8 mouse cellular contexts compared by ENCODE assay signal in genomic region chr16:92103572-92104331, GRCm38 (mm10). TPM values are rescaled to one million over a fixed set of nuclear protein-coding genes. Genes with fewer than 3 reads are reported as not detected.
DNase-seq lines count a peak whose midpoint lies in the region; ATAC-seq and TF ChIP-seq lines count a peak whose summit lies in the region.

No protein-coding gene starts in this region.

- H3K36me3 ChIP-seq in forebrain, embryonic 10.5 days (replicated peaks) = peaks cover 38% of the 10 kb centered on the region
- H3K36me3 ChIP-seq in forebrain, postnatal 0 days (ENCODE audit: insufficient read depth) = peaks cover 5% of the 10 kb centered on the region; the same call in 1 of the 2 replicates
- peaks cover 37% of the 10 kb centered on the region for H3K36me3 ChIP-seq in hindbrain, embryonic 10.5 days

- no peaks in the 10 kb centered on the region for H3K9me3 ChIP-seq in forebrain, embryonic 10.5 days
- H3K9me3 ChIP-seq in forebrain, postnatal 0 days (ENCODE audit: low read length) = no peaks in the 10 kb centered on the region
- no peaks in the 10 kb centered on the region for H3K9me3 ChIP-seq in hindbrain, embryonic 10.5 days

- no peaks in the 10 kb centered on the region for H3K27me3 ChIP-seq in forebrain, embryonic 10.5 days (ENCODE audit: poor library complexity, severe bottlenecking)
- H3K27me3 ChIP-seq in forebrain, postnatal 0 days (ENCODE audit: insufficient read depth, low read length) = no peaks in the 10 kb centered on the region
- no peaks in the 10 kb centered on the region for H3K27me3 ChIP-seq in hindbrain, embryonic 10.5 days (ENCODE audit: insufficient read depth, poor library complexity, severe bottlenecking)

- 34% methylated on average over 9 of the region's 9 CpGs for WGBS in forebrain, embryonic 10.5 days
- 37% methylated on average over 9 of the region's 9 CpGs for WGBS in forebrain, postnatal 0 days
- 23% methylated on average over 9 of the region's 9 CpGs for WGBS in hindbrain, embryonic 10.5 days

- H3K9ac ChIP-seq in forebrain, postnatal 0 days = no peak overlapping the region

- peak; percentile 21 for DNase-seq in forebrain, embryonic 10.5 days (ENCODE audit: extremely low spot score, low spot score)
- no peak for DNase-seq in forebrain, postnatal 0 days
- peak; percentile 64 for DNase-seq in adrenal gland, adult 8-10 months
- DNase-seq in hindbrain, embryonic 10.5 days (ENCODE audit: low spot score) = peak; percentile 47
- peak; percentile 10 for DNase-seq in lung, postnatal 25 days (ENCODE audit: low spot score)
- DNase-seq in cerebellum, adult 8-10 months = no peak
- DNase-seq in left cerebral cortex, adult 11 months (ENCODE audit: low spot score) = no peak
- DNase-seq in ovary, postnatal 14 days (ENCODE audit: low spot score) = no peak

- H3K27ac ChIP-seq in forebrain, embryonic 10.5 days = peak overlapping the region; percentile 72; the same call in 1 of the 2 replicates
- H3K27ac ChIP-seq in forebrain, postnatal 0 days (ENCODE audit: low read depth, low read length) = no peak overlapping the region
- H3K27ac ChIP-seq in hindbrain, embryonic 10.5 days = peak overlapping the region; percentile 78

- TF ChIP-seq CTCF in forebrain, postnatal 0 days (IDR thresholded peaks at IDR 0.05; ENCODE audit: low read depth) = no peak

- H3K4me2 ChIP-seq in forebrain, postnatal 0 days (ENCODE audit: low read depth) = no peak overlapping the region

- H3K4me3 ChIP-seq in forebrain, embryonic 10.5 days = no peak overlapping the region
- H3K4me3 ChIP-seq in forebrain, postnatal 0 days (ENCODE audit: low read depth, low read length) = no peak overlapping the region
- no peak overlapping the region for H3K4me3 ChIP-seq in hindbrain, embryonic 10.5 days

- peaks cover 32% of the 10 kb centered on the region for H3K4me1 ChIP-seq in forebrain, embryonic 10.5 days
- peaks cover 11% of the 10 kb centered on the region; the same call in 1 of the 2 replicates for H3K4me1 ChIP-seq in forebrain, postnatal 0 days (ENCODE audit: insufficient read depth)
- H3K4me1 ChIP-seq in hindbrain, embryonic 10.5 days (replicated peaks) = peaks cover 56% of the 10 kb centered on the region

- ATAC-seq in forebrain, postnatal 0 days = no peak

RNA-seq across cellular contexts. Expression of gene Slc5a3, which starts 45.6 kb away (rescaled TPM):
- 10.8 and 12.0 TPM in 2 replicates for polyA plus RNA-seq in forebrain, embryonic 10.5 days (2016; fragmentation: Nextera tagmentation; extraction: Ambion mirVana)
- 17.3 and 25.4 TPM in 2 replicates for total RNA-seq in forebrain, postnatal 0 days (2014; rRNA removed)
- polyA plus RNA-seq in forebrain, postnatal 0 days (2015; fragmentation: Nextera tagmentation; extraction: Ambion mirVana) = 3.8 and 8.1 TPM in 2 replicates
- total RNA-seq in adrenal gland, adult 8-10 months (2022) = 10 to 100 TPM; 28.5 to 51.7 (median 35.6) TPM
- polyA plus RNA-seq in hindbrain, embryonic 10.5 days (2016; fragmentation: Nextera tagmentation; extraction: Ambion mirVana) = 9.8 and 11.3 TPM in 2 replicates

RNA-seq across cellular contexts. Expression of gene Gm49711, which starts 45.6 kb away (rescaled TPM):
- 0.12 and 0.15 TPM in 2 replicates for polyA plus RNA-seq in forebrain, embryonic 10.5 days (2016; fragmentation: Nextera tagmentation; extraction: Ambion mirVana)
- total RNA-seq in forebrain, postnatal 0 days (2014; rRNA removed) = 0.23 TPM in 1 of 2 replicates, not detected in the other
- polyA plus RNA-seq in forebrain, postnatal 0 days (2015; fragmentation: Nextera tagmentation; extraction: Ambion mirVana) = 0.82 and 0.92 TPM in 2 replicates
- total RNA-seq in adrenal gland, adult 8-10 months (2022) = not detected
- polyA plus RNA-seq in hindbrain, embryonic 10.5 days (2016; fragmentation: Nextera tagmentation; extraction: Ambion mirVana) = 0.24 TPM in 1 of 2 replicates, not detected in the other

RNA-seq across cellular contexts. Expression of gene Mrps6, which starts 45.7 kb away (rescaled TPM):
- polyA plus RNA-seq in forebrain, embryonic 10.5 days (2016; fragmentation: Nextera tagmentation; extraction: Ambion mirVana) = 134 and 135 TPM in 2 replicates
- total RNA-seq in forebrain, postnatal 0 days (2014; rRNA removed) = 33.6 and 37.0 TPM in 2 replicates
- polyA plus RNA-seq in forebrain, postnatal 0 days (2015; fragmentation: Nextera tagmentation; extraction: Ambion mirVana) = 143 and 157 TPM in 2 replicates
- 100 to 1,000 TPM in 1 of 4 experiments, 10 to 100 TPM in 3; 80.9 to 100 (median 87.2) TPM for total RNA-seq in adrenal gland, adult 8-10 months (2022)
- 139 and 143 TPM in 2 replicates for polyA plus RNA-seq in hindbrain, embryonic 10.5 days (2016; fragmentation: Nextera tagmentation; extraction: Ambion mirVana)

Comparison
In these comparisons a context has a peak if more than half of its experiments do, and no peak if none do; other contexts are left out.
1. DNase-seq: peak in forebrain, embryonic 10.5 days (single experiment), adrenal gland, adult 8-10 months (single experiment), hindbrain, embryonic 10.5 days (single experiment) and lung, postnatal 25 days (single experiment); none in forebrain, postnatal 0 days (single experiment), cerebellum, adult 8-10 months (single experiment), left cerebral cortex, adult 11 months (single experiment) and ovary, postnatal 14 days (single experiment).